Mouse (Mus musculus) liver, embryonic 13.5 days (tissue): Measurements from ENCODE around the gene Bbs4. TPM values are rescaled to one million over a fixed set of nuclear protein-coding genes. Genes with fewer than 3 reads are reported as not detected.

ENCODE experiments used
- ATAC-seq: fragments of 200-750 bp; cut with Nextera tagmentation; 2 replicates; pipeline ENCODE4 v1.8.0; 2017; ENCODE audit warnings: low read depth, mild to moderate bottlenecking, moderate number of reproducible peaks, moderate library complexity
- DNase-seq: peaks from one replicate; pipeline ENCODE4 v3.0.0; 2022
- H3K27ac ChIP-seq: fragments of 300-500 bp; sonication (generic); 2 replicates; pipeline ENCODE4 v1.5.1; 2015; ENCODE audit warnings: moderate library complexity, mild to moderate bottlenecking, inconsistent platforms
- H3K27me3 ChIP-seq: fragments of 300-500 bp; sonication (generic); 2 replicates; pipeline ENCODE4 v1.6.1; 2015; ENCODE audit warnings: mild to moderate bottlenecking, inconsistent platforms
- H3K36me3 ChIP-seq: fragments of 300-500 bp; sonication (generic); 2 replicates; pipeline ENCODE4 v1.6.1; 2015; ENCODE audit warnings: mild to moderate bottlenecking, inconsistent platforms
- H3K4me1 ChIP-seq: fragments of 300-500 bp; sonication (generic); replicated peaks from 2 replicates; pipeline ENCODE4 v1.6.1; 2015; ENCODE audit warnings: inconsistent platforms
- H3K4me2 ChIP-seq: fragments of 300-500 bp; sonication (generic); 2 replicates; pipeline ENCODE4 v1.6.1; 2015; ENCODE audit warnings: inconsistent platforms, mild to moderate bottlenecking, moderate library complexity
- H3K4me3 ChIP-seq: fragments of 300-500 bp; sonication (generic); replicated peaks from 2 replicates; pipeline ENCODE4 v1.5.1; 2015; ENCODE audit warnings: mild to moderate bottlenecking, inconsistent platforms
- H3K9ac ChIP-seq: fragments of 300-500 bp; sonication (generic); 2 replicates; pipeline ENCODE4 v1.6.1; 2015; ENCODE audit warnings: mild to moderate bottlenecking, inconsistent platforms
- H3K9me3 ChIP-seq: fragments of 300-500 bp; sonication (generic); replicated peaks from 2 replicates; pipeline ENCODE4 v1.6.1; 2016; ENCODE audit warnings: inconsistent platforms
- WGBS: fragments of 180-500 bp; shearing (Covaris S2); methylation state at CpG from one replicate; pipeline ENCODE4 v1.1.7; 2015; ENCODE audit not compliant: insufficient replicate concordance; 5-methylcytosine and 5-hydroxymethylcytosine counted together
- polyA plus RNA-seq: library from polyadenylated mRNA; unstranded; fragments of >200 nt; fragmentation: Nextera tagmentation; extraction: Ambion mirVana; gene quantifications from 2 replicates; pipeline ENCODE4 v1.2.1, GENCODE M21; 2015

The Bbs4 gene
- polyA plus RNA-seq, 1 experiment from 2014 or later = 2.7 TPM

DNA sequence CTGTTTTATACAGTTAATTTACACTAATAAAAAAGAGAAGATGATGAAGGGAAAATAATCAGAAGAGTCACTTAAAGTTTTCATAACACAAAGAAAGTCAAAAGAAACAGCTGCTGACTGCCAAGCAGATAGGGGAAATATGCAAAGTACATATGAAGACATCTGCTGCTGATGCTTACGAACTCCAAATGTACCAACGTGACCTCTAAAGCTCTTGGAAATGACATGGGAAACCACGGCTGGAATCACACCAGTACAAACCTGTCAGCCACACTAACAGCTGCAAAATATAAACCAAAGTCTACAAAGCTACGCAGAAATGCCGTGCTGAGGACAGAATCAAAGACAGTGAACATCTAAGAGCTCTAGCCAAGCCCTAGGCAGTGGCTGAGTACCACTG is 14.2 kb downstream of the Bbs4 start:
- Histone ChIP-seq H3K9ac (no peak overlapping the region), H3K27me3 (no peaks in the 10 kb centered on the region), H3K4me2 (no peak overlapping the region), H3K4me1 (peaks cover 12% of the 10 kb centered on the region), H3K27ac (no peak overlapping the region), H3K36me3 (peaks cover 2% of the 10 kb centered on the region; the same call in 1 of the 2 replicates), H3K9me3 (no peaks in the 10 kb centered on the region), H3K4me3 (no peak overlapping the region)
- ATAC-seq (no peak), DNase-seq (no peak)
- WGBS = 85% methylated on average over 5 of the region's 5 CpGs

- Histone ChIP-seq H3K27ac (no peak overlapping the region), H3K9ac (no peak overlapping the region), H3K27me3 (no peaks in the 10 kb centered on the region), H3K4me1 (peaks cover 12% of the 10 kb centered on the region), H3K4me3 (no peak overlapping the region), H3K4me2 (no peak overlapping the region), H3K9me3 (no peaks in the 10 kb centered on the region), H3K36me3 (peaks cover 2% of the 10 kb centered on the region; the same call in 1 of the 2 replicates)
- DNase-seq = no peak
- WGBS = 72% methylated on average over 5 of the region's 5 CpGs
- ATAC-seq = no peak
Measured at GRCm38 (mm10) chr9:59338411-59338810, 14.9 kb downstream of the Bbs4 start.

DNA sequence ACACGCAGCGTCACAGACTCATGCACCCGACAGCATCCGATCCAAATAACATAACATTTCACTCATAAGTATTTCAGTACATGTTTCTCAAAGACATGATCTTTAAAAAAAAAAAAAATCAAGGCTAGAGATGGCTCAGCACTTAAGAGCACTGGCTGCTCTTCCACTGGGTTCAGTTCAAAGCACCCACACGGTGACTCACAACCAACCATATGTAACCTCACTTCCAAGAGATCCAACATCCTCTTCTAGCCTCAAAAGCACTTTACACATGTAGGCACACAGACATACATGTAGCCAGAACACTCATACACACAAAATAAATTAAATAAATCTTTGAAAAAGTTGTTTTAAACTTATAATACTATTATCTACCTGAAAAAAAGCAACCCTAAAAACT is 15.4 kb downstream of the Bbs4 start:
- Histone ChIP-seq H3K36me3 (peaks cover 2% of the 10 kb centered on the region; the same call in 1 of the 2 replicates), H3K27ac (no peak overlapping the region), H3K27me3 (no peaks in the 10 kb centered on the region), H3K4me2 (no peak overlapping the region), H3K4me3 (no peak overlapping the region), H3K9ac (no peak overlapping the region), H3K9me3 (no peaks in the 10 kb centered on the region), H3K4me1 (peaks cover 12% of the 10 kb centered on the region)
- no peak for ATAC-seq
- WGBS = 69% methylated on average over 5 of the region's 5 CpGs
- DNase-seq = no peak

DNA sequence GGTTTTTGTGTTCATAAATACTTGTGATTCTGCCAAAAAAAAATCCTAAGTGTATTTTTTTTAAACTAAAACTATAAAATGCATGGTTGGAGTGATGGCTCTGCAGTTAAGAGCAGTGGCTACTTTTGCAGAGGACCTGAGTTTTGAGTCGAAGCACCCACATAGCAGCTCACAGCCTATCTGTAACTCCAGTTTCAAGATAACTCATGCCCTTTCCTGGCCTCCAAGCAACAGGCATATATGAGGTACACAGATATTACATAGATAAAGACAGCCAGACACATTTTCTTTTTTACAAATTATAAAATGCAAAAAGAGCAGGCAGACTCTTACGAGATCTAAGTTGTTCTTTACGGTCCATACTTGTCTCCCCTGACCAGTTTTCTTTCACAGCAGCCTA is 16.8 kb downstream of the Bbs4 start:
- H3K4me2 ChIP-seq = no peak overlapping the region

GRCm38 (mm10) chr9:59330055-59330454 is 23.3 kb downstream of the Bbs4 start:
- Histone ChIP-seq H3K4me1 (peaks cover 2% of the 10 kb centered on the region), H3K36me3 (peaks cover 3% of the 10 kb centered on the region; the same call in 1 of the 2 replicates), H3K27me3 (no peaks in the 10 kb centered on the region), H3K9me3 (no peaks in the 10 kb centered on the region), H3K4me3 (no peak overlapping the region), H3K9ac (no peak overlapping the region), H3K4me2 (no peak overlapping the region), H3K27ac (no peak overlapping the region)
- no peak for ATAC-seq
- 72% methylated on average over 5 of the region's 5 CpGs for WGBS
- no peak for DNase-seq

More for the DNA sequence above, 16.8 kb downstream of the Bbs4 start:
- 50% methylated on average over 3 of the region's 3 CpGs for WGBS
- no peaks in the 10 kb centered on the region for H3K9me3 ChIP-seq
- peaks cover 12% of the 10 kb centered on the region for H3K4me1 ChIP-seq
- DNase-seq (no peak), ATAC-seq (peak; percentile 72)
- H3K27ac ChIP-seq = no peak overlapping the region
- H3K36me3 ChIP-seq = peaks cover 1% of the 10 kb centered on the region; the same call in 1 of the 2 replicates
- H3K9ac ChIP-seq = no peak overlapping the region
- H3K27me3 ChIP-seq = no peaks in the 10 kb centered on the region
- H3K4me3 ChIP-seq = no peak overlapping the region

DNA sequence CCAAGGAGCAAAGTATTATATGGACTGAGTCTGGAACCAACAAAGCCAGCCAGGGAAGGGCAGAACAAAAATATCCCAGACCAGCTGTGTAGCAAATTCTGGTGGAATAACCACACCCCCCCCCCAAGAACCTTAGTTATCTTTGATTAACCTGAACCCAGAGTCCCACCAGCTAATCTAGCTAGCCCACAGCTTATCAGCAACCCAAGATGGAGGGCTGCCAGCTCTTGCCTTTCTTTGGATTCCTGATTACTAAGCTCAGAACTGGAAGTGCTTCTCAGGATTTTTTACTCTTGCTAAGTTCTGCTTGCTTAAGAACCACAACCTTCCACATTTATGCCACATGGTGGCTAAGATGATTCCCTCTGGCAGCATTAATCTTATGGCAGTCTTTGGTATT is 29.0 kb downstream of the Bbs4 start:
- Histone ChIP-seq H3K9ac (no peak overlapping the region), H3K27ac (no peak overlapping the region)
- ATAC-seq = peak; percentile 83

GRCm38 (mm10) chr9:59316206-59316605 is 37.1 kb downstream of the Bbs4 start:
- Histone ChIP-seq H3K9me3 (no peaks in the 10 kb centered on the region), H3K4me1 (no peaks in the 10 kb centered on the region), H3K4me2 (no peak overlapping the region), H3K4me3 (no peak overlapping the region), H3K9ac (no peak overlapping the region), H3K27ac (no peak overlapping the region), H3K27me3 (no peaks in the 10 kb centered on the region), H3K36me3 (peaks cover 58% of the 10 kb centered on the region)
- DNase-seq (no peak), ATAC-seq (no peak)
- 82% methylated on average over 3 of the region's 3 CpGs for WGBS

More for the DNA sequence above, 29.0 kb downstream of the Bbs4 start:
- H3K36me3 ChIP-seq = peaks cover 25% of the 10 kb centered on the region
- no peaks in the 10 kb centered on the region for H3K9me3 ChIP-seq
- no peak overlapping the region for H3K4me3 ChIP-seq
- H3K4me2 ChIP-seq = no peak overlapping the region
- DNase-seq = peak; percentile 24
- H3K27me3 ChIP-seq = no peaks in the 10 kb centered on the region
- peaks cover 18% of the 10 kb centered on the region for H3K4me1 ChIP-seq

DNA sequence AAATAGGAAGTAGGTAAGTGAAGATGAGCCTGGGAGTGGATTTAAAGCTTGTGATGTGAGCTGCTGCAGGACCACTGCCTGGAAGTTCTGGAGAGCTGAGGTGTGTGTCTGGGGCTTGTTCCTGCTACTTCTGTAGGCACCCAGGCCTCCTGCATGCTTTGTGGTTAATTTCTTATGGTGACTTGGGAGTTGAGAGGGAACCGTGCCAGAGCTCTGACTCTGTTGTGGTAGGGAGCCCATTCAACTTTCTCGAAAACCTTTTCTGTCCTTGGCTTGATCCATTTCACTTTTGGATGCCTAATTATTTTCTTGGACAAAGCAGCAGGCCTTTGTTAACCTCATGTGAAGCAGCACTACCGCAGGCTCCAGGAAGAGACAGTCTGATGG is 42.0 kb downstream of the Bbs4 start:
- Histone ChIP-seq H3K4me1 (no peaks in the 10 kb centered on the region), H3K4me2 (no peak overlapping the region), H3K4me3 (no peak overlapping the region), H3K36me3 (peaks cover 74% of the 10 kb centered on the region), H3K9me3 (no peaks in the 10 kb centered on the region), H3K27me3 (no peaks in the 10 kb centered on the region), H3K27ac (no peak overlapping the region), H3K9ac (no peak overlapping the region)
- DNase-seq = no peak
- 78% methylated on average over 3 of the region's 3 CpGs for WGBS
- no peak for ATAC-seq

GRCm38 (mm10) chr9:59310582-59311283 is 42.6 kb downstream of the Bbs4 start:
- WGBS = 81% methylated on average over 8 of the region's 8 CpGs
- peaks cover 75% of the 10 kb centered on the region for H3K36me3 ChIP-seq

GRCm38 (mm10) chr9:59307890-59308289 is 45.4 kb downstream of the Bbs4 start:
- Histone ChIP-seq H3K27ac (no peak overlapping the region), H3K9me3 (no peaks in the 10 kb centered on the region), H3K36me3 (peaks cover 70% of the 10 kb centered on the region), H3K9ac (no peak overlapping the region), H3K4me1 (peaks cover under 1% of the 10 kb centered on the region; the same call in 1 of the 2 replicates), H3K4me2 (no peak overlapping the region), H3K27me3 (no peaks in the 10 kb centered on the region), H3K4me3 (no peak overlapping the region)
- DNase-seq = no peak
- 58% methylated on average over 2 of the region's 2 CpGs for WGBS
- ATAC-seq = no peak

More at GRCm38 (mm10) chr9:59310582-59311283, 42.6 kb downstream of the Bbs4 start:
- Histone ChIP-seq H3K27me3 (no peaks in the 10 kb centered on the region), H3K9ac (no peak overlapping the region), H3K9me3 (no peaks in the 10 kb centered on the region), H3K4me1 (no peaks in the 10 kb centered on the region), H3K27ac (no peak overlapping the region), H3K4me3 (no peak overlapping the region), H3K4me2 (no peak overlapping the region)
- ATAC-seq (no peak), DNase-seq (no peak)

DNA sequence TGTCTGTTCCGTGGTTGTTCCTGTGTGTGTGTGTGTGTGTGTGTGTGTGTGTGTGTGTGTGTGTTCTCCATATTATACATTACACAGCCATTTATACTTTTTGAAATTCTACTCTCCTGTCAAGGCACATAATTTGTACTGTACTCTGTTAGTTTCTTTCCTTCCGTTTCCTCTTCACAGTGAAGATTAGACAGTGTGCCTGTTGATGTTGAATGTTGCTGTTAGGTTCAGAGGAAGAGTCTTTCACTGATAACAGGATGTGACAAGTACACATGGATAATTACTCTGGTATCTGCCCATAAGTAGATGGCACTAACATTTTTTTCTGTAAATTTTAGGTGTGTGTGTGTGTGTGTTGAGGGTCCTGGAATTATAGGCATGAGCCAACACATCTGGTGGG is 56.9 kb downstream of the Bbs4 start:
- H3K9me3 ChIP-seq = no peaks in the 10 kb centered on the region
- no peak for ATAC-seq
- 35% methylated on average over 2 of the region's 2 CpGs for WGBS
- peaks cover 39% of the 10 kb centered on the region for H3K4me1 ChIP-seq
- no peak overlapping the region for H3K9ac ChIP-seq
- no peak overlapping the region for H3K4me2 ChIP-seq
- peaks cover 35% of the 10 kb centered on the region for H3K36me3 ChIP-seq
- H3K27ac ChIP-seq = no peak overlapping the region
- no peaks in the 10 kb centered on the region for H3K27me3 ChIP-seq
- H3K4me3 ChIP-seq = no peak overlapping the region
- DNase-seq = no peak

DNA sequence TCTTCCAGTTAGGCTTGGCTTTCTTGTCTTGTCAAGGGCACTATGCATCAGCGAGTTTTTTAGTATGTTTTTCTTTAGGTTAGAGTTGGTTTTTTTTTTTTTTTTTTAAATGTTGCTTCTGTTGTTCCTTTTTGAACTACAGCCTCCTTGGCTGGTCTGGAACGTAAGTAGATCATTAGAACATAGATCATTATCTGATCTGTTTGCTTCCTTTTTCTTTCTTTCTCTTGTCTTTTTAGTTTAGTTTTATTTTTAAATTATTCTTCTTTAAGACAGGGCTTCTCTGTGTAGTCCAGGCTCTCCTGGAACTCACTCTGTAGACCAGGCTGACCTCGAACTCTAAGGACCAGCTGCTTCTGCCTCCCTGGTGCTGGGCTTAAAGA is 60.8 kb downstream of the Bbs4 start:
- Histone ChIP-seq H3K36me3 (peaks cover 2% of the 10 kb centered on the region), H3K9me3 (no peaks in the 10 kb centered on the region), H3K9ac (peak overlapping the region; percentile 93), H3K27ac (peak overlapping the region; percentile 85), H3K27me3 (no peaks in the 10 kb centered on the region), H3K4me2 (peak overlapping the region; percentile 96), H3K4me3 (peak overlapping the region; percentile 91), H3K4me1 (peaks cover 73% of the 10 kb centered on the region)
- no peak for ATAC-seq
- DNase-seq = no peak
- 19% methylated on average over 3 of the region's 3 CpGs for WGBS
